Mouse (Mus musculus) E14TG2a.4 (cell line): ENCODE results near the gene Armc3.

Experiments
- H3K27me3 ChIP-seq: 2 replicates; pipeline ENCODE4 v1.6.1; 2014; ENCODE audit warnings: low read length, control low read depth; ENCODE audit not compliant: insufficient read depth
- H3K36me3 ChIP-seq: 2 replicates; pipeline ENCODE4 v1.6.1; 2014; ENCODE audit warnings: low read length, control low read depth; ENCODE audit not compliant: insufficient read depth
- H3K4me1 ChIP-seq: replicated peaks from 2 replicates; pipeline ENCODE4 v1.6.1; 2014; ENCODE audit warnings: low read depth, low read length, control low read depth
- H3K4me3 ChIP-seq: replicated peaks from 2 replicates; pipeline ENCODE4 v1.5.1; 2014; ENCODE audit warnings: mild to moderate bottlenecking, low read length
- H3K9me3 ChIP-seq: 2 replicates; pipeline ENCODE4 v1.6.1; 2014; ENCODE audit warnings: low read length, control low read depth
- CTCF ChIP-seq: conservative IDR thresholded peaks from 2 replicates; pipeline ENCODE4 v1.5.1; 2014; ENCODE audit warnings: low read length
- NANOG ChIP-seq: IDR thresholded peaks from 2 replicates; pipeline ENCODE4 v1.6.1; 2014; ENCODE audit warnings: borderline replicate concordance, low read length, mixed read lengths
- POU5F1 ChIP-seq: IDR thresholded peaks from 2 replicates; pipeline ENCODE4 v1.6.1; 2014; ENCODE audit warnings: low read length, borderline replicate concordance

Armc3 gene

GRCm38 (mm10) chr2:19351615-19352253 is 152.6 kb downstream of the Armc3 start:
- H3K27me3 ChIP-seq = no peaks in the 10 kb centered on the region

GRCm38 (mm10) chr2:19353158-19353557 is 154.1 kb downstream of the Armc3 start:
- H3K36me3 ChIP-seq = no peaks in the 10 kb centered on the region
- TF ChIP-seq CTCF = no peak
- no peak for TF ChIP-seq POU5F1
- TF ChIP-seq NANOG = no peak
- no peaks in the 10 kb centered on the region for H3K27me3 ChIP-seq
- no peaks in the 10 kb centered on the region for H3K4me1 ChIP-seq
- H3K9me3 ChIP-seq = peaks cover 17% of the 10 kb centered on the region
- H3K4me3 ChIP-seq = no peak overlapping the region

More at GRCm38 (mm10) chr2:19351615-19352253, 152.6 kb downstream of the Armc3 start:
- Histone ChIP-seq H3K36me3 (no peaks in the 10 kb centered on the region), H3K4me1 (no peaks in the 10 kb centered on the region), H3K9me3 (peaks cover 17% of the 10 kb centered on the region), H3K4me3 (no peak overlapping the region)
- TF ChIP-seq CTCF = no peak
- TF ChIP-seq POU5F1 = no peak
- TF ChIP-seq NANOG = no peak
